ENCODE assay signal across 27 mouse cellular contexts in the genomic region with DNA sequence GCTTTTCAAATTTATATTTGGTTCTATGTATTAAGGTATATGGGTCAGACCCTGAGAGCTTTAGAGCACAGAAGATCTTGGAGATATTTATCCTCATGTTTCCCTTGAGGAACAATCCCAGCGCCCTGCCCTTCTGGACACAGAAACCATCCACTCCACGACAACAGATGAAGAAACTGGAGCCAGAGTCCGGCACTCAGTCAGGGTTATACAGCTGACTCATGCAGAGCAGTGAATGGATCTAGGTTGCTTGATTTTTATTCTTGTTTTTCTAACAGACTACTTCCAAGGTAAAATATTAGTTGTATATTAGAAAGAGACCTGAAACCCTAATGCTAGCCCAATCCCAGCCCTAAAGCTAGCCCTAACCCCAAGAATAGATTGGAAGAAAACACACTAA. TPM values are rescaled to one million over a fixed set of nuclear protein-coding genes. Genes with fewer than 3 reads are reported as not detected.
DNase-seq lines count a peak whose midpoint lies in the region; ATAC-seq and TF ChIP-seq lines count a peak whose summit lies in the region.
"Had no signal": no experiment of that assay in that cellular context is flagged by ENCODE, and none has a peak within 500 bp of the region (broad histone marks: within the 10 kb centered on the region; RNA-seq: fewer than 3 reads in every experiment).

No protein-coding gene starts in this region.

- H3K27me3 ChIP-seq in forebrain, embryonic 10.5 days (ENCODE audit: poor library complexity, severe bottlenecking), result peaks cover 17% of the 10 kb centered on the region; the same call in 1 of the 2 replicates
- H3K27me3 ChIP-seq in forebrain, embryonic 13.5 days, result no peaks in the 10 kb centered on the region
- no peaks in the 10 kb centered on the region for H3K27me3 ChIP-seq in midbrain, embryonic 11.5 days (ENCODE audit: control insufficient read depth, insufficient read depth, low read length)
- H3K27me3 ChIP-seq in midbrain, postnatal 0 days (ENCODE audit: insufficient read depth, low read length), result no peaks in the 10 kb centered on the region
- H3K27me3 ChIP-seq in hindbrain, embryonic 11.5 days (ENCODE audit: control insufficient read depth, insufficient read depth, low read length), result no peaks in the 10 kb centered on the region
- no peaks in the 10 kb centered on the region for H3K27me3 ChIP-seq in hindbrain, postnatal 0 days (ENCODE audit: insufficient read depth, low read length)
- H3K27me3 ChIP-seq: hindbrain, embryonic 13.5 days had no signal

- DNase-seq in adrenal gland, adult (ENCODE audit: inconsistent age in 2 of 2, low spot score in 1 of 2), result peak; percentile 23 to 59
- DNase-seq in adrenal gland, adult 8-10 months, result no peak
- no peak for DNase-seq in forebrain, embryonic 10.5 days (ENCODE audit: extremely low spot score, low spot score)
- peak; percentile 73 for DNase-seq in midbrain, embryonic 11.5 days (ENCODE audit: low spot score, missing footprints)
- DNase-seq in midbrain, postnatal 0 days (ENCODE audit: low spot score), result no peak
- no peak for DNase-seq in hindbrain, embryonic 11.5 days (ENCODE audit: low spot score)
- DNase-seq in hindbrain, postnatal 0 days (ENCODE audit: low spot score), result no peak
- DNase-seq: adrenal gland, postnatal 10 days; cerebellum, adult 11-12 months; cerebellum, adult 8-10 months; cerebellum, postnatal 10 days; cerebellum, postnatal 36 days; embryo, embryonic 11 days; gastrocnemius, postnatal 10 days; gastrocnemius, postnatal 36 days; heart, adult 2 months had no signal

- H3K4me3 ChIP-seq in forebrain, embryonic 10.5 days, result no peak overlapping the region
- H3K4me3 ChIP-seq in forebrain, embryonic 13.5 days, result no peak overlapping the region
- no peak overlapping the region for H3K4me3 ChIP-seq in midbrain, embryonic 11.5 days (ENCODE audit: low read depth, low read length)
- H3K4me3 ChIP-seq in midbrain, postnatal 0 days (ENCODE audit: low read depth, low read length), result no peak overlapping the region
- H3K4me3 ChIP-seq in hindbrain, embryonic 11.5 days (ENCODE audit: low read depth, low read length), result no peak overlapping the region
- H3K4me3 ChIP-seq in hindbrain, postnatal 0 days (ENCODE audit: low read length), result no peak overlapping the region
- H3K4me3 ChIP-seq: embryonic facial prominence, embryonic 10.5 days; embryonic facial prominence, embryonic 13.5 days; erythroblast, embryonic 14.5 days; heart, adult 2 months; hindbrain, embryonic 13.5 days had no signal

- no peaks in the 10 kb centered on the region for H3K36me3 ChIP-seq in forebrain, embryonic 10.5 days (replicated peaks)
- H3K36me3 ChIP-seq in forebrain, embryonic 13.5 days (ENCODE audit: poor library complexity, severe bottlenecking), result no peaks in the 10 kb centered on the region
- no peaks in the 10 kb centered on the region for H3K36me3 ChIP-seq in midbrain, embryonic 11.5 days (ENCODE audit: control insufficient read depth, insufficient read depth, low read length)
- H3K36me3 ChIP-seq in midbrain, postnatal 0 days (ENCODE audit: insufficient read depth, low read length), result no peaks in the 10 kb centered on the region
- H3K36me3 ChIP-seq in hindbrain, embryonic 11.5 days (ENCODE audit: control insufficient read depth, insufficient read depth, low read length), result no peaks in the 10 kb centered on the region
- H3K36me3 ChIP-seq in hindbrain, postnatal 0 days (ENCODE audit: insufficient read depth, low read length), result no peaks in the 10 kb centered on the region
- H3K36me3 ChIP-seq: embryonic facial prominence, embryonic 10.5 days; embryonic facial prominence, embryonic 13.5 days; hindbrain, embryonic 13.5 days had no signal

- WGBS in forebrain, embryonic 10.5 days, result 79% methylated on average over 3 of the region's 3 CpGs
- 75% methylated on average over 3 of the region's 3 CpGs for WGBS in forebrain, embryonic 13.5 days
- WGBS in midbrain, embryonic 11.5 days, result 72% methylated on average over 3 of the region's 3 CpGs
- 81% methylated on average over 3 of the region's 3 CpGs for WGBS in midbrain, postnatal 0 days
- 83% methylated on average over 3 of the region's 3 CpGs for WGBS in hindbrain, embryonic 11.5 days
- WGBS in hindbrain, postnatal 0 days, result 75% methylated on average over 3 of the region's 3 CpGs

- peaks cover 52% of the 10 kb centered on the region for H3K4me1 ChIP-seq in forebrain, embryonic 10.5 days
- peaks cover 31% of the 10 kb centered on the region for H3K4me1 ChIP-seq in forebrain, embryonic 13.5 days
- peaks cover 15% of the 10 kb centered on the region for H3K4me1 ChIP-seq in midbrain, embryonic 11.5 days (ENCODE audit: control insufficient read depth, insufficient read depth, low read length)
- H3K4me1 ChIP-seq in midbrain, postnatal 0 days (ENCODE audit: insufficient read depth, low read length), result peaks cover 10% of the 10 kb centered on the region; the same call in 1 of the 2 replicates
- H3K4me1 ChIP-seq in hindbrain, embryonic 11.5 days (replicated peaks; ENCODE audit: control insufficient read depth, insufficient read depth, low read length), result peaks cover 4% of the 10 kb centered on the region; the same call in 1 of the 2 replicates
- H3K4me1 ChIP-seq in hindbrain, postnatal 0 days (ENCODE audit: insufficient read depth, low read length), result peaks cover 13% of the 10 kb centered on the region

- no peak overlapping the region for H3K9ac ChIP-seq in forebrain, embryonic 13.5 days
- H3K9ac ChIP-seq in midbrain, embryonic 11.5 days (ENCODE audit: low read length), result no peak overlapping the region
- no peak overlapping the region for H3K9ac ChIP-seq in midbrain, postnatal 0 days (replicated peaks; ENCODE audit: low read length, poor library complexity, severe bottlenecking)
- H3K9ac ChIP-seq in hindbrain, embryonic 11.5 days (ENCODE audit: low read depth, low read length), result no peak overlapping the region
- H3K9ac ChIP-seq in hindbrain, postnatal 0 days (replicated peaks; ENCODE audit: low read length), result no peak overlapping the region
- H3K9ac ChIP-seq: embryonic facial prominence, embryonic 13.5 days; hindbrain, embryonic 13.5 days had no signal

- H3K27ac ChIP-seq in forebrain, embryonic 10.5 days, result peak overlapping the region; percentile 87
- H3K27ac ChIP-seq in forebrain, embryonic 13.5 days, result no peak overlapping the region
- H3K27ac ChIP-seq in midbrain, embryonic 11.5 days (ENCODE audit: low read depth, low read length), result no peak overlapping the region; the same call in 1 of the 2 replicates
- no peak overlapping the region for H3K27ac ChIP-seq in midbrain, postnatal 0 days (ENCODE audit: low read depth, low read length)
- no peak overlapping the region for H3K27ac ChIP-seq in hindbrain, embryonic 11.5 days (ENCODE audit: low read depth, low read length)
- H3K27ac ChIP-seq in hindbrain, postnatal 0 days, result no peak overlapping the region
- H3K27ac ChIP-seq: embryonic facial prominence, embryonic 13.5 days; heart, adult 2 months had no signal

- H3K9me3 ChIP-seq in forebrain, embryonic 10.5 days, result no peaks in the 10 kb centered on the region
- no peaks in the 10 kb centered on the region for H3K9me3 ChIP-seq in forebrain, embryonic 13.5 days (replicated peaks)
- no peaks in the 10 kb centered on the region for H3K9me3 ChIP-seq in midbrain, embryonic 11.5 days (ENCODE audit: control insufficient read depth, low read length)
- H3K9me3 ChIP-seq in midbrain, postnatal 0 days (ENCODE audit: low read length), result no peaks in the 10 kb centered on the region
- no peaks in the 10 kb centered on the region for H3K9me3 ChIP-seq in hindbrain, embryonic 11.5 days (ENCODE audit: control insufficient read depth, low read length)
- H3K9me3 ChIP-seq in hindbrain, postnatal 0 days (ENCODE audit: low read length), result no peaks in the 10 kb centered on the region
- H3K9me3 ChIP-seq: embryonic facial prominence, embryonic 10.5 days; embryonic facial prominence, embryonic 13.5 days; hindbrain, embryonic 13.5 days had no signal

- no peak for TF ChIP-seq CTCF in midbrain, postnatal 0 days (IDR thresholded peaks at IDR 0.05)
- no peak for TF ChIP-seq CTCF in hindbrain, postnatal 0 days (IDR thresholded peaks at IDR 0.05; ENCODE audit: low read depth)

- H3K4me2 ChIP-seq in forebrain, embryonic 13.5 days, result no peak overlapping the region
- H3K4me2 ChIP-seq in midbrain, embryonic 11.5 days, result no peak overlapping the region
- H3K4me2 ChIP-seq in midbrain, postnatal 0 days (ENCODE audit: low read depth, low read length, poor library complexity, severe bottlenecking), result no peak overlapping the region
- H3K4me2 ChIP-seq in hindbrain, embryonic 11.5 days (replicated peaks; ENCODE audit: low read depth, low read length), result no peak overlapping the region
- H3K4me2 ChIP-seq in hindbrain, postnatal 0 days (ENCODE audit: low read depth, low read length), result no peak overlapping the region
- H3K4me2 ChIP-seq: embryonic facial prominence, embryonic 13.5 days; heart, embryonic 11.5 days had no signal

- ATAC-seq in forebrain, embryonic 13.5 days, result no peak
- ATAC-seq in midbrain, embryonic 11.5 days (ENCODE audit: low FRiP score), result no peak
- ATAC-seq in midbrain, postnatal 0 days (ENCODE audit: low FRiP score), result no peak
- no peak for ATAC-seq in hindbrain, embryonic 11.5 days (ENCODE audit: low FRiP score)
- ATAC-seq in hindbrain, postnatal 0 days, result no peak
- ATAC-seq: activated CD4-positive, CD25-positive, alpha-beta regulatory T cell, adult 4 months; forebrain, embryonic 16.5 days; hindbrain, embryonic 16.5 days; inflammation-experienced regulatory T-cells, adult 6 months; intestine, embryonic 16.5 days had no signal

RNA-seq across cellular contexts. Expression of a gene that starts 30.4 kb away (rescaled TPM):
- total RNA-seq in adrenal gland, adult 8-10 months (2022), result 1 to 10 TPM; 2.2 to 5.8 (median 3.3) TPM
- 0.07 and 0.31 TPM in 2 replicates for polyA plus RNA-seq in forebrain, embryonic 10.5 days (2016; fragmentation: Nextera tagmentation; extraction: Ambion mirVana)
- polyA plus RNA-seq in forebrain, embryonic 13.5 days (2015; fragmentation: Nextera tagmentation; extraction: Ambion mirVana), result 0.13 and 0.34 TPM in 2 replicates
- 0.32 and 0.34 TPM in 2 replicates for polyA plus RNA-seq in midbrain, embryonic 11.5 days (2014; fragmentation: Nextera tagmentation; extraction: Ambion mirVana)
- total RNA-seq in midbrain, postnatal 0 days (2014; rRNA removed), result 1.4 and 2.2 TPM in 2 replicates
- polyA plus RNA-seq in midbrain, postnatal 0 days (2015; fragmentation: Nextera tagmentation; extraction: Ambion mirVana), result 2.8 and 3.0 TPM in 2 replicates
- 0.28 and 0.40 TPM in 2 replicates for polyA plus RNA-seq in hindbrain, embryonic 11.5 days (2014; fragmentation: Nextera tagmentation; extraction: Ambion mirVana)
- total RNA-seq in hindbrain, postnatal 0 days (2014; rRNA removed), result 1.0 and 2.6 TPM in 2 replicates
- polyA plus RNA-seq in hindbrain, postnatal 0 days (2015; fragmentation: Nextera tagmentation; extraction: Ambion mirVana), result 3.4 and 3.9 TPM in 2 replicates
- polyA plus RNA-seq: erythroblast, embryonic 14.5 days had no signal

Comparison
In these comparisons a context has a peak if more than half of its experiments do, and no peak if none do; other contexts are left out.
1. DNase-seq: peak in adrenal gland, adult (2 of 2) and midbrain, embryonic 11.5 days (single experiment); none in adrenal gland, adult 8-10 months (single experiment), forebrain, embryonic 10.5 days (single experiment), midbrain, postnatal 0 days (single experiment), hindbrain, embryonic 11.5 days (single experiment) and hindbrain, postnatal 0 days (single experiment).